Mouse (Mus musculus) forebrain, embryonic 14.5 days (tissue): ENCODE results near the gene 1700029P11Rik. TPM values are rescaled to one million over a fixed set of nuclear protein-coding genes. Genes with fewer than 3 reads are reported as not detected.

Experiments
- ATAC-seq: fragments of 200-750 bp; cut with Nextera tagmentation; 2 replicates; pipeline ENCODE4 v1.8.0; 2017; ENCODE audit warnings: mild to moderate bottlenecking, moderate library complexity
- DNase-seq: peaks from one replicate; pipeline ENCODE4 v3.0.0-alpha.2; 2015; ENCODE audit warnings: low spot score
- H3K27ac ChIP-seq: fragments of 300-500 bp; sonication (generic); 2 replicates; pipeline ENCODE4 v1.5.1; 2014; ENCODE audit warnings: low read depth, mild to moderate bottlenecking, control low read depth, low read length, moderate library complexity
- H3K27me3 ChIP-seq: fragments of 300-500 bp; sonication (generic); replicated peaks from 2 replicates; pipeline ENCODE4 v1.6.1; 2014; ENCODE audit warnings: low read length, control low read depth, mixed read lengths; ENCODE audit not compliant: control insufficient read depth, insufficient read depth
- H3K36me3 ChIP-seq: fragments of 300-500 bp; sonication (generic); 2 replicates; pipeline ENCODE4 v1.6.1; 2014; ENCODE audit warnings: low read length, control low read depth; ENCODE audit not compliant: control insufficient read depth, insufficient read depth
- H3K4me1 ChIP-seq: fragments of 300-500 bp; sonication (generic); 2 replicates; pipeline ENCODE4 v1.6.1; 2014; ENCODE audit warnings: antibody characterized with exemption, low read length, control low read depth; ENCODE audit not compliant: control insufficient read depth, insufficient read depth
- H3K4me2 ChIP-seq: fragments of 300-500 bp; sonication (generic); 2 replicates; pipeline ENCODE4 v1.6.1; 2014; ENCODE audit warnings: mild to moderate bottlenecking, control low read depth, low read length
- H3K4me3 ChIP-seq: fragments of 300-500 bp; sonication (generic); 2 replicates; pipeline ENCODE4 v1.5.1; 2014; ENCODE audit warnings: low read depth, low read length, control low read depth
- H3K9ac ChIP-seq: fragments of 300-500 bp; sonication (generic); 2 replicates; pipeline ENCODE4 v1.6.1; 2014; ENCODE audit warnings: mild to moderate bottlenecking, low read length, control low read depth, moderate library complexity
- H3K9me3 ChIP-seq: fragments of 300-500 bp; sonication (generic); replicated peaks from 2 replicates; pipeline ENCODE4 v1.6.1; 2016; ENCODE audit warnings: low read length, control low read depth, mixed read lengths; ENCODE audit not compliant: control insufficient read depth
- WGBS: fragments of 180-500 bp; shearing (Covaris S2); extraction: QIAGEN DNeasy Blood & Tissue Kit; methylation state at CpG from one replicate; pipeline ENCODE4 v1.1.7; 2014; 5-methylcytosine and 5-hydroxymethylcytosine counted together
- polyA plus RNA-seq: library from polyadenylated mRNA; unstranded; fragments of >200 nt; fragmentation: Nextera tagmentation; extraction: Ambion mirVana; gene quantifications from 2 replicates; pipeline ENCODE4 v1.2.1, GENCODE M21; 2014

1700029P11Rik gene
- not detected in 2 replicates for polyA plus RNA-seq

DNA sequence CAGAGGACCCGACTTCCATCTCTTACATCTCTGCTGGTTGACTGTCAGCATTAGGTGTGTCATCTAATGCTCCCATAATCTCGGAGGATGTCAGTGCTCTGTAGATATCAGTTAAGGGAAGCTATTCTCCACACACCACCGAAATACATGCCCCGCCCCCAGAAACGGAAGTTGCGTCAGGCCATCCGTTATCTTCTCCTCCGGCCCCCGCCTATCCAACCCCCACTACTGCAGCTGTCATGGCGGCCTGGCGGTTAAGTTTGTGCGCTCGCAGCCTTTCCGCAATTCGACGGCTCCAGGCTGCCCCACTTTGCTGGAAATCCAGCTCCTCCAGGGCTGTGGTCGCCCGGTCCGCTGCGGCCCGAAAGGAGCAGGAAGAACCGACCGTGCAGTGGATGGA, at the start of gene 1700029P11Rik:
Gene 1700029P11Rik, plus strand, starts transcription at position 220 of the 400 bp plus-strand sequence.
- WGBS: 98% methylated on average over 23 of the region's 23 CpGs
- no peaks in the 10 kb centered on the region for H3K9me3 ChIP-seq
- ATAC-seq (no peak), DNase-seq (no peak)
- no peak within 1 kb of the TSS for H3K4me2 ChIP-seq
- H3K9ac ChIP-seq: no peak within 1 kb of the TSS
- no peaks in the 10 kb centered on the region for H3K36me3 ChIP-seq
- H3K4me3 ChIP-seq: no peak within 1 kb of the TSS
- H3K27me3 ChIP-seq: no peaks in the 10 kb centered on the region
- H3K27ac ChIP-seq: no peak within 1 kb of the TSS
- H3K4me1 ChIP-seq: peaks cover 5% of the 10 kb centered on the region; the same call in 1 of the 2 replicates

DNA sequence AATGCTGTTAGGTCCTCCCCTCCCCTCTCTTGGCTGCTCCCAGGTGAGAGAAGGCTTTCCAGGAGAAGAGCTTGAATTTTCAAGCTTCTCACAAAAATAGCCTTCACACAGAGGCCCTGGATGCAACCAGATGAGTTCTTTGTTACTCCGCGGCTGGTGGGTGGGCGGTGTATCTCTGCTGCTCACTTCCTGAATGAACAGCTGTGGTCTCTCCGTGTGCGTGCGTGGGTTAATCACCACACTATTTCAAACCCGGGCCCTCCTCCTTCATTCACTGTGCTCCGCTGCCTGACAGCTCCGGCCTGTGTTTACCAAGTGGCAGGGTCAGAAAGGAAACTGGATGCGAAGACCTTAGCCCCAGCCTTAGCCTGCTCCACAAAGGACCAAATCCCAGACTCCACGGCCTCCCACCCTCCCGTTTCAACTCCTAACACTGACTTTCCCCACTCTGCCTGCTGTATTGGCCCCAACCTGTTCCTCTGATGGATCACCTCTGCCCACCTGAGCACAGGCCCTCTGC, 47.3 kb upstream of the 1700029P11Rik start:
- no peaks in the 10 kb centered on the region for H3K27me3 ChIP-seq
- H3K36me3 ChIP-seq: no peaks in the 10 kb centered on the region
- peak overlapping the region; percentile 52; the same call in 1 of the 2 replicates for H3K27ac ChIP-seq
- H3K4me1 ChIP-seq: peaks cover 8% of the 10 kb centered on the region
- H3K4me3 ChIP-seq: no peak overlapping the region
- no peak overlapping the region for H3K9ac ChIP-seq
- no peak for ATAC-seq
- H3K4me2 ChIP-seq: no peak overlapping the region
- H3K9me3 ChIP-seq: no peaks in the 10 kb centered on the region
- WGBS: 27% methylated on average over 12 of the region's 12 CpGs
- peak; percentile 8 for DNase-seq

DNA sequence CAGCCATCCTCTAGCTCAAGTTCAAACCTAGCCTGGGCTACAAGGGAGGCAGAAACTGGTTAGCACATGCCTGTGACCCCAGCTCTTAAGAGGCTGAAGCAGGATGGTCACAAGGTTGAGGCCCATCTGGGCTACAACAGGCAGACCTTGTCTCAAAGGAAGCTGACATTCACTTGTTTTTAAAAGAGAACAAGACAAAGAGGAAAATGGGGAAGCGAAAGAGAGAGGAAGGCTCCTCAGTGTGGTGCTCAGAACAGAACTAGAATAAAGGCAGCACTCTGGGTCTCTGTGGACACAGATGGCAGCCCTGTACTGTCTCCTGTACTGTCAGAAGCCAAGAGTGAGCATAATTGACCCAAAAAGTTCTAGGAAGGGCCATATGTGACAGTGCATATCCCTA, 46.4 kb upstream of the 1700029P11Rik start:
- H3K4me1 ChIP-seq: peaks cover 9% of the 10 kb centered on the region
- H3K27ac ChIP-seq: no peak overlapping the region
- ATAC-seq (no peak), DNase-seq (no peak)
- no peak overlapping the region for H3K4me2 ChIP-seq
- no peak overlapping the region for H3K9ac ChIP-seq
- 71% methylated on average over 1 of the region's 1 CpGs for WGBS
- no peaks in the 10 kb centered on the region for H3K36me3 ChIP-seq
- no peaks in the 10 kb centered on the region for H3K9me3 ChIP-seq
- no peak overlapping the region for H3K4me3 ChIP-seq
- H3K27me3 ChIP-seq: no peaks in the 10 kb centered on the region

DNA sequence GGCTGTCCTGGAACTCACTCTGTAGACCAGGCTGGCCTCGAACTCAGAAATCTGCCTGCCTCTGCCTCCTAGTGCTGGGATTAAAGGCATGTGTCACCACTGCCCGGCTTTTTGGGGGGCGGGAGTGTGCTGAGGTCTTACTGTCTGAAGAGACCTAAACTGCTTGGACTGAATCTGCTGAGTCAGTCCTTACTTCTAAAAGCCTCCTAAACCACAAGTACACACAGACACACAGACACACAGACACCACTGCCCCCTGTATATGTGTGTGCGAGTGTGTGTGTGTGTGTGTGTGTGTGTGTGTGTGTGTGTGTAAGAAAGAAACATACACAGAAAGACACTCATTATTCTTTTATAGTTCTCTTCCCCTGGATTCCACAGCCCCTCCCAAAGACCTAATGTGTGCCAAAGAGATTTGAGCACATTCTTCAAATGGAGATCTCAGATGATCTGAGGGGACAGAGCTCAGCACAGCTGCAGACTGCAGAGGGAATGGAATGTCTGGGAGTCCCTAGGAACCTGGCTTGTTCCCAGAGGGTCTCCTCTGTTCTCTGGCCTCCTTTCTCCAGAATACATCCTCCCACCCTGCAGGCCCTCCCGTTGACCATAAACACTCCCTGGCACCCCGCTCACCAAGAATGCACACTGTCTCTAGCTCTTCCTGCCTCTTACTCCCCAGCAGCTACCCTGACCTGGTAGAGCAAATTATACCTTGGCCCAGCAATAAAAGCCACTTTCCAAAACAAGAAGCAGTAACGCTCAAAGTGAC, 44.3 kb upstream of the 1700029P11Rik start:
- no peaks in the 10 kb centered on the region for H3K27me3 ChIP-seq
- no peak overlapping the region for H3K27ac ChIP-seq
- WGBS: 57% methylated on average over 7 of the region's 7 CpGs
- H3K4me3 ChIP-seq: peak overlapping the region; percentile 50
- ATAC-seq (0 out of 2 replicates have a peak, but pooled peaks have one; percentile 1), DNase-seq (peak; percentile 13)
- H3K9ac ChIP-seq: peak overlapping the region; percentile 73; the same call in 1 of the 2 replicates
- H3K9me3 ChIP-seq: no peaks in the 10 kb centered on the region
- H3K4me2 ChIP-seq: peak overlapping the region; percentile 68
- H3K4me1 ChIP-seq: peaks cover 9% of the 10 kb centered on the region
- H3K36me3 ChIP-seq: 0 out of 2 replicates have a peak, but pooled peaks cover 4% of the 10 kb centered on the region

DNA sequence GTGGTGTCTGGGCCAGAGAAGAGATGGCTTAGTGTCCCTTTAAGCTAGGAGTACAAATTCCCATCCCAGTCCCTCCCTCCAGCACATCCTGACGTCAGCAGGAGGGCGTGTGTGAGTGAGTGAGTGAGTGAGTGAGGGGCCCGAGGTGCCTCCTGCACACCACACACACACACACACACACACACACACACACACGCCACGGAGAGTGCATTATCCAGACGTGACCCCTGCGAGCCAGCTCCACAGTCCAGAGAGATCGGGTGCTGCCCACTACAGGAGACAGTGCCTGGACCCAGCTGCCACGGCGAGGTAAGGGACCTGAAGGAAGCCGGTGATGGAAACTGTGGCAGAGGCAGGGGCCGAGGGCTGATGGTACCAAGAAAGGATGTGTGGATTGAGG, 43.7 kb upstream of the 1700029P11Rik start, which contains the start of gene Csdc2:
Gene Csdc2, plus strand, starts transcription at position 81 of the 400 bp plus-strand sequence.
- Histone ChIP-seq H3K9me3 (no peaks in the 10 kb centered on the region), H3K4me2 (peak within 1 kb of the TSS; percentile 68), H3K27me3 (no peaks in the 10 kb centered on the region), H3K36me3 (0 out of 2 replicates have a peak, but pooled peaks cover 5% of the 10 kb centered on the region), H3K4me1 (peaks cover 9% of the 10 kb centered on the region), H3K9ac (peak within 1 kb of the TSS; percentile 73), H3K4me3 (peak within 1 kb of the TSS; percentile 50), H3K27ac (peak within 1 kb of the TSS; percentile 86)
- ATAC-seq (peak; percentile 82), DNase-seq (peak; percentile 83)
- under 1% methylated on average over 11 of the region's 12 CpGs for WGBS

DNA sequence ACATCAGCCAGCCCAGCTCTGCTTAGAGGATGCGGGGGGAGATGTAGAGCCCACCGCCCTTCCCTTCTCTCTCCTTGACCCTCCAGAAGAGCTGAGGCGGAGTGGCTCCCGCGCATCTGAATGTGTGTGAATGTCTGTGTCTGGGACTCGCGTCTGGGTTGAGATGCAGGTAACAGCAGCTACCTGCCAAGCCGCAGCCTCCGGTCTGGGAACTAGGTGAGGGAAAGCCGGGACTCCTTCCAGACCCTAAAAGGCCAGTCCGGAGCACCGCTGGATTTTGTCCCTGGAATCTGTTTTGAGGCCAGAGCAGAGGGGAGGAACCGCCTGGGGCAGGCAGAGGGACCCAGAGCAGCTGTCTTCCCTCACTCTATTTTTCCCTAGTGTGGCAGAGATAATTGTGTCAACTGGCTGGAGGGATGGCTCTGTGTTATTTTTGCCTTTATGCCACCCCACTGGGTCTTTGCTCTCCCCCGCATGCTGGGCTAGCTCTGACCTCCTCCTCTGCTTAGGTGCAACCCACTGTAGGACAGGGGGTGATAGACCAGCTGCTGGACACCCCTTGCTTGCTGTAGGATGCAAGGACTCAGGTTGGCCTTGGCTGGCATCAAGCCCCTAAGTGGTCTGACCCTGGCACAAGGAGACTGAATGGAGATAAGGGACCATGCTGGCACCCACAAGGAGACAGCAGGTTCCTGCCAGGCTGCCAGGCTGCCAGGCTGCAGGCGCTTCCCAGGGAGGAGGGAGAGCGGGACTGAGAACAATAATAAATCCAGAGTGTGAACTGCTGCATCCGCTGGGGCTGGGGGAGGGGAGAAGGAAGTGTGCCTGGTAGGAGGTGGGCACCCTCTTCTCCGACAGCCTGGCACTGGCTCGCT, 43.0 kb upstream of the 1700029P11Rik start:
- H3K9me3 ChIP-seq: no peaks in the 10 kb centered on the region
- ATAC-seq (peak; percentile 65), DNase-seq (peak; percentile 71)
- H3K27ac ChIP-seq: peak overlapping the region; percentile 86
- H3K4me3 ChIP-seq: peak overlapping the region; percentile 50
- 0 out of 2 replicates have a peak, but pooled peaks cover 5% of the 10 kb centered on the region for H3K36me3 ChIP-seq
- H3K9ac ChIP-seq: peak overlapping the region; percentile 73
- 9% methylated on average over 18 of the region's 19 CpGs for WGBS
- no peaks in the 10 kb centered on the region for H3K27me3 ChIP-seq
- peak overlapping the region; percentile 68 for H3K4me2 ChIP-seq
- peaks cover 9% of the 10 kb centered on the region for H3K4me1 ChIP-seq

DNA sequence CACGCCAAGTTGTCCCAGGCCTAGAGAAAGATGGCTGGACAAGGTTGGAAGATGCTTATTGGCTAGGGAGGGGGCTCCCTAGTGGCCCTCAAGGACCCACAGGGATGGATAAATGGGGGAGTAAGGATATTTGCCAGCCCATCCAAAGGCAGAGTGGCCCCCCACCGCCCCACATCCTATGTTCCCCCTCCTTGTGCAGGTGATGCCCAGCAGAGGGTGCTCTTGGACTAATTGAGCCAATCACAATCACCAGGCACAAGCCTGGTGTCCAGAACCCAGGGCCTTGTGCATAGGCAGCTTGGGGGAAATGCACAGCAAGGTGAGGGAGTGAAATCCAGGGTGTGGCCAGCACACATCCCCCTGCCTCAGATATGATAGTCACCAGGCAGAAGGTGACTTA, 42.1 kb upstream of the 1700029P11Rik start:
- ATAC-seq (peak; percentile 40; the same call in 1 of the 2 replicates), DNase-seq (peak; percentile 64)
- H3K4me1 ChIP-seq: peaks cover 9% of the 10 kb centered on the region
- peak overlapping the region; percentile 50 for H3K4me3 ChIP-seq
- H3K27ac ChIP-seq: peak overlapping the region; percentile 86; the same call in 1 of the 2 replicates
- H3K27me3 ChIP-seq: no peaks in the 10 kb centered on the region
- 34% methylated on average over 2 of the region's 2 CpGs for WGBS
- H3K9ac ChIP-seq: peak overlapping the region; percentile 73
- 0 out of 2 replicates have a peak, but pooled peaks cover 5% of the 10 kb centered on the region for H3K36me3 ChIP-seq
- no peaks in the 10 kb centered on the region for H3K9me3 ChIP-seq
- peak overlapping the region; percentile 68 for H3K4me2 ChIP-seq

DNA sequence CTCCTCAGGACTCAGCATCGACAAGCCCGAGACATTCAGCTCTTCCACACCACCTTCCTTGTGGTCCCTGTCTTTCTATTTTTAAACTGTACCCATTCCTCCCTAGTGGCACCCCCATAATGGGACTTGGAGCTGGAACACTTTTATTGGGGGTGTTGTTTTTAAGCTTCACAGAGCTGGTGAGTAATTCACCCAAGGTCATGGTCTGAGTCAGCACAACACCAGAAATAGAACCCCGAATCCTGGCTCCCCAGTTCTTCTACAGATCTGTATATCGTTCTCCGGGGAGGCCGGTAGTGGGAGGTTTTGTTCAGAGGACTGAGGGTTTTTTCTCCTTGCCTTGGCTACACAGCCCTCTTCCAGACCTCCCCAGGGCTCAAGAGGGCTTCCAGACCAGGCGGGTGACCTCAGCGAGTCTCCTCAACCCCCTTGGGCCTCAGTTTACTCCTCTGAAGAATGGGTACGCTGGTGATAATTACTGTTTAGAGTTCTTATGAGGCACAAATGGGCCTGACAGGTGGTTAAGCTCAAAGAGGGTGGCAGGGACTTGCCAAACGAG, 41.1 kb upstream of the 1700029P11Rik start:
- H3K4me2 ChIP-seq: no peak overlapping the region

More for the DNA sequence above, 41.1 kb upstream of the 1700029P11Rik start:
- no peak for ATAC-seq
- 87% methylated on average over 10 of the region's 10 CpGs for WGBS
- Histone ChIP-seq H3K4me1 (peaks cover 9% of the 10 kb centered on the region), H3K36me3 (0 out of 2 replicates have a peak, but pooled peaks cover 5% of the 10 kb centered on the region), H3K27ac (no peak overlapping the region), H3K9me3 (no peaks in the 10 kb centered on the region), H3K9ac (no peak overlapping the region), H3K4me3 (no peak overlapping the region), H3K27me3 (no peaks in the 10 kb centered on the region)
- DNase-seq: no peak
